Mouse (Mus musculus) retina, postnatal 1 day (tissue): ENCODE measurements around the gene Tmem186.

ENCODE experiments used
- DNase-seq: peaks from one replicate; pipeline ENCODE4 v3.0.0-alpha.2; 2012

The Tmem186 gene

DNA sequence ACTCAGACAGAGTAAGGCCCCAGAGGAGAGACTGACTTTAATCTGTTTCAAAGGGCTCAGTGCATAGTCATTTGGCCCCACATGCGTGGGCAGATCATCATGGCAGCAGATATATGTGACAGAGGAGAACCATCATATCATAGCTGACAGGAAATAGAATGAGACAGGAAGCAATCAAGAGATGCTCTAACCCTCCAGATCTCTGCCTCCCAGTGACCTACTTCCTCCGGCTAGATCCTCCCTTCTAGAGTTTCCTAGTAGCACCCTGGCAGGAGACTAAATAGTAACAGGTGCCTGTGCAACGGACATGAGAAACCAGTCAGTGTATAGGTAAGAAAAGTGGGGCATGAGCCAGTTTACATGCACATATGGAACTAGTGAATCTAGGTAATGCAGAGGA lies 27.1 kb downstream of the Tmem186 start:
- no peak for DNase-seq

DNA sequence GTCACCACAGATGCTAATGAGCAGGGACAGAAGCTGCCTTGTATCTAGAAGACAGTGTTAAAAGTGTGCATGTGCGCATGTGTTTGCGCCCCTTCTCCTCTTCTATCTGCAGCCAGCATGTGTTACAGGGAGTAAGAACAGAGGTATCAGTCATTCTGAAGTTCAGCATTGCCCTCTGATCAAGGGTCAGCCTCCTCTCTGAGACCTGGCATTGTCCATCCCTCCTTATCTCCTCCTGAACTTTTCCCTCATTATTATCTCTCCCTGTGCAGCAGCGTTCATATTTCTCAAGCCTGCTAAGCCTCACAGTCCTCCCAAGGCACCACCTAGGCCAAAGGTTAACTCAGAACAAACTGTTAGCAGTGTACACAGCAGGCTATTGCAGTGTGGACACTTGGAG lies 33.7 kb downstream of the Tmem186 start:
- DNase-seq: no peak

DNA sequence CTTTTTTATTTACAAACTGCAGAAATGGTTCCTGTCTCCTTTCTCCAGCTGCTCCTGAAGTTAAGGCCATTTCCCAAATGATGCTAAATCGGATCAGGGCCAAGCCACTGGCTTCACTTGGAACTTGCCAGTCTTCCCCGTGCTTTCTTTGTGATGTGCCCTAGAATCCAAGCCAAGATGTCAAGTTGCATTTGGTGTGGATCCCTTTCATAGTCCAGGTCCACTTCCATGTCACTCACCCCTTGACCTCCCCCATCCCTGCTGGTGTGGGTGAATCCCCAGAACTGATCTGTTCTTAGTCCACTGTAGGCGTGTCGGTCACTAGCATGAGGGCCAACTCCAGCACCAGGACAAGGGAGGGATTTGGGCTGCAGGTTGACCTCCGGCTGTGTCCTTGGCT lies 40.0 kb downstream of the Tmem186 start:
- no peak for DNase-seq

DNA sequence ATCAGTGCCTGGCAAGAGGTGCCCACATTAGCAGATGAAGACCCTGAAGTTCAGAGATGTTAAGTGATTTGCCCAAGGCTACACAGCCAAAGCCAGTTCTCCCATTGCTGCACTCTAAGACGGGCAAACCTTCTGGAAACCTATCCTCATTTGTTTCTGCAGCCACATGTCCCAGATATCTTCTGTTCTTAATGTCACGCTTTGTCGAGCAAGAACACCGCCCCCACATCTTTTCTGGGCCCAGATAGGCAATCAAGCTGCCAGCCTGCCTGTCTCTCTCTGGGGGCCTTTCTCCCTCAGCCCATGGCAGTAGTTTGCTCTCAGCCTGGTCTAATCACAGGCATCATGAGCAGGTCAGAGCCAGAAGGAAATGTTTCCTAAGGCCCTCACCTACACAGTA lies 41.2 kb downstream of the Tmem186 start:
- no peak for DNase-seq

DNA sequence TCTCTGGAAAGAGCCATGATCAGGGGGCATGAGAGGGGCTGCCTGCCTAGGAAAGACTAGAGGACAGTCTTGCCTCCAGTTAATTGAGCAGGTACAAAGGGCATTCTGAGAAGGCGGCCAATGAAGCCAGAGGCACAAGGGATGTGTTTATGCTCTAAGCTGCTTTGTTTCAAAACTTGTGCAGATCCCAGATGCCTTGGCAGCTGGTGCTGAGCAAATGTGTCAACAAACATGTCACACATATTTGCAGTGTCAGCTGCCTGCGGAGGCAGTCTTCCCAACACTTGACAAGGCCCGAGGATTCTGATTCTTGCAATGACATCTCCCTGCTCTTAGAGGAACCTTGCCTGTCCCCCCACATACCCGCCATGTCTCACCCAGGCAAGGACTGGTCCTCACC lies 42.1 kb downstream of the Tmem186 start:
- DNase-seq: peak; percentile 44

DNA sequence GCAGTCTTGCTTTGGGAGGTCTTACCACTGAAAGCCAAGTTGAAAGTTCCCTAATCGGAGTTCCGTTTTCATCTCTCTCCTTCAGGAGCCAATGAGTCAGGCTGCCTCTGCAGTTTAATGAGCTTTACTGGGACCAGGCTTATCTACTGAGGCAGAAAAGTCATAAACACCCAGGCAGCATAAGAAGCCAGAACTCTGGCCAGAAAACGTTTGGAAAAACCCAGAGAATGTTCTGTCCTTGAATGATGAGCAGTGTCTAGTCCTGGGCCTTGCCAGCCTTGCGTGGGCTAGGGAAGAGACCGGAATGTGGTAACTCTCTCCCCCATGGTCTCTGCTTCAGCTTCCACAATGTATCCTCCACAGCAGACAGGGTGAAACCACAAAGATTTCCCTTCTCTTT lies 52.5 kb downstream of the Tmem186 start:
- no peak for DNase-seq

DNA sequence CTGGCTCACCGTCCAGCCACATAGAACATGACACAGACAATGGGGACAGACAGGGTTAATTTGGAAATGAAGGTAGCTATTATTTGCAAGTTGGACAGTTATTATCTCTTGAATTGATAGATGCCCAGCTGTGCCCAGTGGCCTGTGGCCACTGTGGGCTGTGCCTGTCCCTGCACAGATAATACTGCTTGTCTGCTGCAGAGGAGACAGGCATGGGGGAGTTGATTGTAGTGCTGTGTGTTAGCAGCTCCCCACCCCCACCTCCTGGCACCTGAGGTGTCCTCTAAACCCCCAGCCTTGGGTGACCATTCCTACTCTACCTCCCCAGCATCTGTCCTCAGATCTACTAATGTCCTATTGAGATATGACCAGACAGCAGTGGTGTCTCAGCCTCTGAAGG lies 53.3 kb downstream of the Tmem186 start:
- no peak for DNase-seq
